Mouse (Mus musculus) spleen, adult 2 months (tissue): ENCODE data around the gene Chrna1.
A peak's percentile ranks its signal among the peaks of the same experiment; 100 is the strongest.

Experiments used
- CTCF ChIP-seq: fragments of 200-500 bp; IDR thresholded peaks from 2 replicates; pipeline ENCODE4 v1.5.1; 2011; ENCODE audit warnings: mild to moderate bottlenecking, inconsistent platforms; ENCODE audit not compliant: insufficient read depth, insufficient read length, insufficient replicate concordance; ENCODE audit errors: extremely low read depth
- POLR2A ChIP-seq: fragments of 200-500 bp; IDR thresholded peaks from 2 replicates; pipeline ENCODE4 v1.6.1; 2011; ENCODE audit warnings: low read depth, low read length, inconsistent platforms

GRCm38 (mm10) chr2:73566989-73567605 is 13.0 kb downstream of the Chrna1 start:
- no peak for TF ChIP-seq POLR2A
- peak; percentile 66; the same call in 1 of the 2 replicates for TF ChIP-seq CTCF
